Mouse (Mus musculus): Measurements from ENCODE around the gene Spast. TPM values are rescaled to one million over a fixed set of nuclear protein-coding genes. Genes with fewer than 3 reads are reported as not detected.
"Not testable (repeated sequence)": the region's sequence is repeated elsewhere in the genome, so short reads cannot be mapped to it uniquely, and the experiment has no call there.

The Spast gene
- polyA plus RNA-seq, 1 experiment from 2014 or later = 17.0 TPM

GRCm38 (mm10) chr17:74300089-74300488 is 38.7 kb upstream of the Spast start:
- H3K36me3 ChIP-seq = peaks cover 32% of the 10 kb centered on the region
- no peak for ATAC-seq (ENCODE audit: insufficient number of reproducible peaks, low FRiP score, low TSS enrichment, low read depth)
- no peaks in the 10 kb centered on the region for H3K4me1 ChIP-seq
- no peaks in the 10 kb centered on the region for H3K9me3 ChIP-seq (replicated peaks)
- no peak overlapping the region for H3K9ac ChIP-seq
- WGBS = 90% methylated on average over 5 of the region's 5 CpGs
- no peak overlapping the region for H3K4me3 ChIP-seq (replicated peaks)
- no peaks in the 10 kb centered on the region for H3K27me3 ChIP-seq
- no peak overlapping the region for H3K4me2 ChIP-seq (replicated peaks)
- no peak overlapping the region for H3K27ac ChIP-seq (replicated peaks)

DNA sequence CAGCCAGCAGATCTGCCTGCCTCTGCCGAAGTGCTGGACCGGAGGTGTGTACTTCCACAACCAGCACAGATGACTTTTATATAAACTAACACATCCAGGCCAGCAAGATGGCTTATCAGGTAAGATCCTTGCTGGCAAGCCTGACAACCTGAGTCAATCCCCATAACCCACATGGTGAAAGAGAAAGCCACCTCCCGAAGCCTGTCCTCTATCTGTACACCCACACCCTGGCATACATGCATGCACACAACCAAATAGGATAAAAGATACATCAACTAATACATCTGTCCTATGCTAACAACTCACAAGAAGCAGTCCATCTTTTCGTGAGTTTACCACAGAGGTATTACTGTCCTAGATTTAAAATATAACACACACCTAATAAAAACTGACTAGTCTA is 34.7 kb upstream of the Spast start:
- H3K36me3 ChIP-seq = peaks cover 53% of the 10 kb centered on the region
- H3K4me3 ChIP-seq (replicated peaks) = no peak overlapping the region
- no peak overlapping the region for H3K27ac ChIP-seq (replicated peaks)
- 92% methylated on average over 4 of the region's 4 CpGs for WGBS
- H3K9me3 ChIP-seq (replicated peaks) = no peaks in the 10 kb centered on the region
- no peaks in the 10 kb centered on the region for H3K27me3 ChIP-seq
- no peak overlapping the region for H3K4me2 ChIP-seq (replicated peaks)
- H3K4me1 ChIP-seq = no peaks in the 10 kb centered on the region
- no peak for ATAC-seq (ENCODE audit: insufficient number of reproducible peaks, low FRiP score, low TSS enrichment, low read depth)
- no peak overlapping the region for H3K9ac ChIP-seq

- no peak overlapping the region for H3K4me2 ChIP-seq (replicated peaks)
- H3K4me1 ChIP-seq = no peaks in the 10 kb centered on the region
- peaks cover 62% of the 10 kb centered on the region for H3K36me3 ChIP-seq
- H3K4me3 ChIP-seq (replicated peaks) = no peak overlapping the region
- H3K9ac ChIP-seq = no peak overlapping the region
- no peak for ATAC-seq (ENCODE audit: insufficient number of reproducible peaks, low FRiP score, low TSS enrichment, low read depth)
- no peak overlapping the region for H3K27ac ChIP-seq (replicated peaks)
- 88% methylated on average over 4 of the region's 4 CpGs for WGBS
- H3K27me3 ChIP-seq = no peaks in the 10 kb centered on the region
- no peaks in the 10 kb centered on the region for H3K9me3 ChIP-seq (replicated peaks)
Measured at GRCm38 (mm10) chr17:74305616-74306015, 33.2 kb upstream of the Spast start.

DNA sequence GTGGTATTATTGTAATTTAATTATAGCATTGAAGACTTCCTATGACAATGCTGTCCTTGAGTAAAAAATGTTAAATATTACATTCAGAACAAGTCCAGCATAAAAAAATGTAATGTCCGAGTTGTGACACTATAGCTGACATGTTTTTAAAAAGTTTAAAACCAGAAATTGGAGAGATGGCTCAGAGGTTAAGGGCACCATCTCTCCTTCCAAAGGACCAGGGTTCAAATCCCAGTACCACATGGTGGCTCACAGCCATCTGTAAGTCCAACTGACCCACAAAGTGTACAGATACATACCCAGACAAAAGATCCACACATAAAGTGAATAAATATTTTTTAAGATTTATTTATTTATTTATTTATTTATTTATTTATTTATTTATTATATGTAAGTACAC is 32.8 kb upstream of the Spast start:
- ATAC-seq (ENCODE audit: insufficient number of reproducible peaks, low FRiP score, low TSS enrichment, low read depth) = no peak
- H3K36me3 ChIP-seq = peaks cover 62% of the 10 kb centered on the region
- no peak overlapping the region for H3K4me3 ChIP-seq (replicated peaks)
- WGBS = 92% methylated on average over 1 of the region's 1 CpGs
- no peaks in the 10 kb centered on the region for H3K27me3 ChIP-seq
- no peaks in the 10 kb centered on the region for H3K4me1 ChIP-seq
- no peak overlapping the region for H3K27ac ChIP-seq (replicated peaks)
- H3K9ac ChIP-seq = no peak overlapping the region
- no peak overlapping the region for H3K4me2 ChIP-seq (replicated peaks)
- H3K9me3 ChIP-seq (replicated peaks) = no peaks in the 10 kb centered on the region

DNA sequence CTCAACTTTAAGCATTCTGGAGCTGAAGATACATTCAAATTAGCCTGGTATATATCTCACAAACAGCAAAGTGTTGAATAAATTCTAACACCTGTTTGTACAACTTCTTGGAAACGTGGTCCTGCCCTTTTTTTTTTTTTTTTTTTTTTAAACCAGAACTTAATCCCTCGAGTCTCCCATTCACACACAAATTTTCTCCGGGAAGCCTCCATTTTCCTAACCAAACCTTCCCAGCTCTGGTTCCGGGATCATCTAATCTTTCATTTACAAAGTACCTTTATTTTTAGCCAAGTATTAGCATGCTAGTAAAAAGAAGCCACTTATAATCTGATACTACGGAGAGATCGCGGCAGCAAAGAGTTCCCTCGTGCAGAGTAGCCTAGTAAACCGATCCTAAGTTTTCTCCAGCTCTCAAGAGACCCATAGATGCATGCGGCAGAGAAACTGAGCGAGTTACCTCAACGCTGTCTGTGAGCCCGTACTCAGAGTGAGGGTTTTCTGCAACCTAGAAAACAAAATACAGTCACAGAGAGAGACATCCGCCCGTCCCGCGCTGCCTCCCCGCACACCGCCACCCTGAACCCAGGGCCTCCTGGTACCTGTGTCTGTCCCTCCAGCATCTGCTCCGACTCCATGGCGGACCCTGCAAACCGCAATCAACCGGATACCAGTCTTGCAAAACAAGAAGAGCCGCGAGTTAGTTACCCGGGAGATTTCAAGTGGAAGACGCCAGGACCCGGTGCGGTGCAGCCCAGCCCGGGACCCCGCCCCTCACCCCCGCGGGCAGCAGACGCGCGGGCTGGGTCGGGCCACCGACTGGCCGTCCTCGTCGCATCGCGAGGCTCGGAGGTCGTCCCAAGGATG is 23.1 kb upstream of the Spast start:
- Histone ChIP-seq H3K4me2 (replicated peaks) (peak overlapping the region; percentile 72), H3K4me3 (replicated peaks) (peak overlapping the region; percentile 80), H3K9ac (peak overlapping the region; percentile 73), H3K9me3 (replicated peaks) (no peaks in the 10 kb centered on the region), H3K36me3 (peaks cover 9% of the 10 kb centered on the region), H3K4me1 (peaks cover 15% of the 10 kb centered on the region), H3K27me3 (no peaks in the 10 kb centered on the region), H3K27ac (replicated peaks) (peak overlapping the region; percentile 94)
- peak; percentile 81 for ATAC-seq (ENCODE audit: insufficient number of reproducible peaks, low FRiP score, low TSS enrichment, low read depth)
- WGBS = under 1% methylated on average over 45 of the region's 45 CpGs

DNA sequence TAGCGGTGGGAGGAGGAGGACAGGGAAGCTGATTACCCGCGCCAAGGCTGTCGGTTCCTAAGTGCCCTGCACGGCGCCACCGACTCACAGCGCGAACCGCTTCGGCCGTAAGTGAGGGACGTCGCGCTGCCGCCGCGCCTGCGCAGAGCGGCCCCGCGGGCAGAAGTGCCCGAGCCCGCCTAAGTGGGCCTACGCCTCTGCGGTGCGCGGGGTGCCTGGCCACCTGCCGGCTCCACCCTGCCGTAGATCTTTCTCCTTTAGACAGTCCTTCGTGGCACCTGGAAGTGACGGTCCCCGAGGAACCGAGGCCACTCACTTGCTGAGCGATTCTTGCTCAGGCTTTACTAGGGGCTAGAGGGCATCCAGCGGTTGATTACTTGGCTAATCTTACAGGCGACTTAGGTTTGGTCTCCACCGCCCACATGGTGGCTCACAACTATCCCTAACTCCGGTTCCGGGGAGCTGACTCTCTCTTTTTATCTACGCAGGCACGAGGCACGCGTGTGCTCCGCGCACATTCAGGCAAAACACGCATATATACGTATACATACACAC is 22.4 kb upstream of the Spast start:
- Histone ChIP-seq H3K4me3 (replicated peaks) (peak overlapping the region; percentile 80), H3K9me3 (replicated peaks) (no peaks in the 10 kb centered on the region), H3K27ac (replicated peaks) (peak overlapping the region; percentile 94), H3K4me1 (peaks cover 15% of the 10 kb centered on the region), H3K36me3 (peaks cover 8% of the 10 kb centered on the region), H3K9ac (peak overlapping the region; percentile 73), H3K4me2 (replicated peaks) (peak overlapping the region; percentile 72), H3K27me3 (no peaks in the 10 kb centered on the region)
- WGBS = under 1% methylated on average over 48 of the region's 48 CpGs
- ATAC-seq (ENCODE audit: insufficient number of reproducible peaks, low FRiP score, low TSS enrichment, low read depth) = peak; percentile 91

GRCm38 (mm10) chr17:74318721-74319120 is 20.1 kb upstream of the Spast start:
- Histone ChIP-seq H3K27me3 (no peaks in the 10 kb centered on the region), H3K9ac (no peak overlapping the region), H3K4me2 (replicated peaks) (no peak overlapping the region), H3K4me3 (replicated peaks) (no peak overlapping the region), H3K9me3 (replicated peaks) (no peaks in the 10 kb centered on the region), H3K4me1 (peaks cover 15% of the 10 kb centered on the region), H3K27ac (replicated peaks) (no peak overlapping the region), H3K36me3 (no peaks in the 10 kb centered on the region)
- WGBS = 93% methylated on average over 6 of the region's 6 CpGs
- ATAC-seq (ENCODE audit: insufficient number of reproducible peaks, low FRiP score, low TSS enrichment, low read depth) = no peak

GRCm38 (mm10) chr17:74322400-74323054 is 16.3 kb upstream of the Spast start:
- Histone ChIP-seq H3K9ac (no peak overlapping the region), H3K4me3 (replicated peaks) (no peak overlapping the region), H3K4me2 (replicated peaks) (no peak overlapping the region), H3K9me3 (replicated peaks) (no peaks in the 10 kb centered on the region), H3K27me3 (no peaks in the 10 kb centered on the region), H3K4me1 (no peaks in the 10 kb centered on the region), H3K27ac (replicated peaks) (no peak overlapping the region), H3K36me3 (no peaks in the 10 kb centered on the region)
- 44% methylated on average over 5 of the region's 5 CpGs for WGBS
- no peak for ATAC-seq (ENCODE audit: insufficient number of reproducible peaks, low FRiP score, low TSS enrichment, low read depth)

DNA sequence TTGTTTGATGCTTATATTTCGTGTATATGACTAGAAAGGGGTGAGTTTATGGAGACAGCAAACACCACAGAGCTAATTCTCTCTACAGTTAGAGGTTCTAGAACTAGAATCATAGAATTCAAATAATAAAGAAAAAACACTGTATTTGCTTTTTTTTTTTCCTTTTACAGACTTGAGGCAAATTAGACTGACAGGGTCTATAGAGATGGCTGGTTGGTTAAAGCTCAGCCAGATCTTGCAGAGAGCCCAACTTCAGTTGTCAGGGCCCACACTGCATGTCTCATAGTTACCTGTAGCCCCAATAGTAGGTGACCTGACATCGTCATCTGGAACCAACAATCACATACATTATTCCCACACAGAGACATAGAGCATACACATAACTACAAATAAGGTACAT is 14.9 kb upstream of the Spast start, which contains the start of gene Dpy30:
Gene Dpy30 (minus strand): TSS at position 101 of the 400 bp plus-strand sequence.
- 72% methylated on average over 2 of the region's 2 CpGs for WGBS
- no peaks in the 10 kb centered on the region for H3K9me3 ChIP-seq (replicated peaks)
- ATAC-seq (ENCODE audit: insufficient number of reproducible peaks, low FRiP score, low TSS enrichment, low read depth) = no peak
- H3K9ac ChIP-seq = no peak within 1 kb of the TSS
- no peaks in the 10 kb centered on the region for H3K27me3 ChIP-seq
- H3K4me1 ChIP-seq = no peaks in the 10 kb centered on the region
- H3K36me3 ChIP-seq = no peaks in the 10 kb centered on the region
- H3K27ac ChIP-seq (replicated peaks) = no peak within 1 kb of the TSS
- no peak within 1 kb of the TSS for H3K4me3 ChIP-seq (replicated peaks)
- no peak within 1 kb of the TSS for H3K4me2 ChIP-seq (replicated peaks)

DNA sequence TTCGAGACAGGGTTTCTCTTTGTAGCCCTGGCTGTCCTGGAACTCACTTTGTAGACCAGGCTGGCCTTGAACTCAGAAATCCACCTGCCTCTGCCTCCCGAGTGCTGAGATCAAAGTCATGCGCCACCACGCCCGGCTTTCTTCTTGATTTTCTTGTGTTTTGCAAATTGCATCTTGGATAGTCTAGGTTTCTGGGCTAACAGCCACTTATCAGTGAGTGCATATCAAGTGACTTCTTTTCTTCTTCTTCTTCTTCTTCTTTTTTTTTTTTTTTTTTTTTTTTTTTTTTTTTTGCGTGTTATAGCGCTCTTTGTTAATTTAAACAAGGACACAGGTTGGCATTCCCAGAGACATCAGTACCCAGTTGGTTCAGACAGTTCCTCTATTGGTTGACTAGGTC is 11.6 kb upstream of the Spast start:
- H3K36me3 ChIP-seq; H3K4me3 ChIP-seq (replicated peaks); H3K27ac ChIP-seq (replicated peaks); H3K27me3 ChIP-seq; ATAC-seq (ENCODE audit: insufficient number of reproducible peaks, low FRiP score, low TSS enrichment, low read depth); H3K4me2 ChIP-seq (replicated peaks); H3K9me3 ChIP-seq (replicated peaks); H3K4me1 ChIP-seq; H3K9ac ChIP-seq: not testable (repeated sequence)
- 84% methylated on average over 7 of the region's 7 CpGs for WGBS

GRCm38 (mm10) chr17:74328146-74328545 is 10.6 kb upstream of the Spast start:
- not testable (repeated sequence) for H3K4me1 ChIP-seq; H3K4me3 ChIP-seq (replicated peaks); H3K27me3 ChIP-seq; H3K27ac ChIP-seq (replicated peaks); H3K36me3 ChIP-seq; H3K4me2 ChIP-seq (replicated peaks); ATAC-seq (ENCODE audit: insufficient number of reproducible peaks, low FRiP score, low TSS enrichment, low read depth); H3K9me3 ChIP-seq (replicated peaks); H3K9ac ChIP-seq
- 45% methylated on average over 2 of the region's 2 CpGs for WGBS

Measured in embryonic facial prominence, embryonic 15.5 days (tissue).